Mouse (Mus musculus) erythroblast, embryonic 14.5 days (primary cell): ENCODE measurements around the gene Surf4.

ENCODE experiments used
- GATA1 ChIP-seq: IDR thresholded peaks from 2 replicates; pipeline ENCODE4 v1.6.1; 2012; ENCODE audit warnings: low read length, inconsistent platforms, mixed read lengths
- TAL1 ChIP-seq: IDR thresholded peaks from 3 replicates; pipeline ENCODE4 v1.6.1; 2012; ENCODE audit warnings: low read length, inconsistent platforms, mixed read lengths

DNA sequence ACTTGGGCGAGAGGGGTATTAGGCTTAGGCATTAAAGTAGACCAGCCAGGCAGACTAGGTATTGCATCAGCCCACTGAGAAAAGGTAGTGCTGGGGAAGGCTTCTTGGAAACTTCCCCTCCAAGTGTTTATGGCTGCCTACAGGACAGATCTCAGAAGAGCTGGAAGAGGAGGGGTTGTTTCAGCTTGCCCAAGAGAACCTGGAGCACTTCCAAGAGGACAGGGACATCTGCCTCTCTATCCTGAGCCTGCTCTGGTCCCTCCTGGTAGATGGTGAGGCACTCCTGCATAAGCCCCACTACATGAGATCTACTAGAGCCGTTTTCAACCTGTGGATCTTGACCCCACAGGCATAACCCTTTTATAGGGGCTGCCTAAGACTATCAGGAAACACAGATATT, 16.7 kb upstream of the Surf4 start:
- no peak for TF ChIP-seq TAL1
- no peak for TF ChIP-seq GATA1
